Mouse (Mus musculus) layer of hippocampus, adult 11-12 months (tissue): Measurements from ENCODE around the gene Cnnm2.
A peak's percentile ranks its signal among the peaks of the same experiment; 100 is the strongest.

Experiments used
- DNase-seq: peaks from one replicate; pipeline ENCODE4 v3.0.0; 2022; ENCODE audit warnings: low spot score

Cnnm2 gene

DNA sequence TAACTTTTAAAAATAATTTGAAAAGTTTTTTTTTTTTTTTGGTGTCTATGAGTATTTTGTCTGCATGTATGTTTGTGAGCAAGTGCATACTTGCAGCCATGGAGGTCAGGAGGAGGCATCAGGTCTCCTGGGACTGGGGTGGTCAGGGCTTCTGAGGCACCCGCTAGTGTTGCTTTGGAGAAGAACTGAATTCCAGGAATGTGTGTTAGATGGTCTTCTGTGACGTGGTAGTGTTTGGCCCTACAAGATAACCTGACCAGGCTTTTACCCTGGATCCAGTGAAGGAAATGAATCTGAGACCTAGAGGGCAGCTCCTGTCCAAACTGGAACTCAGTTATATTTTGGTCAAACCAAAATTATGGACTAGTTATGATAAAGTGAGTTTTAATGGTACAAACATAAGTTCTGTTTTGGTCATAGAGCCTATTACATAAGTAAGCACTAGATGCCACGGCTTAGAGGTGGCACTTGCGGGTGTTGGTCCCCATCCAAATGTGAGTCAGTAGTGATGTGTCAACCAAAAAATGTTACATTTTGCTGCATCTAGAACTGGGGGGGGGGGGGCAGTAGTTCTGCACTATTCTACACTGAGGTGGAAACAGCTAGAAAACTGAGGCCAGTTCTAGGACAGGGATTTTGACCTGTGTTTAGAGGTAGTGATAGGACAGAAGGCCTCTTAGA is 38.6 kb downstream of the Cnnm2 start:
- DNase-seq, result no peak

DNA sequence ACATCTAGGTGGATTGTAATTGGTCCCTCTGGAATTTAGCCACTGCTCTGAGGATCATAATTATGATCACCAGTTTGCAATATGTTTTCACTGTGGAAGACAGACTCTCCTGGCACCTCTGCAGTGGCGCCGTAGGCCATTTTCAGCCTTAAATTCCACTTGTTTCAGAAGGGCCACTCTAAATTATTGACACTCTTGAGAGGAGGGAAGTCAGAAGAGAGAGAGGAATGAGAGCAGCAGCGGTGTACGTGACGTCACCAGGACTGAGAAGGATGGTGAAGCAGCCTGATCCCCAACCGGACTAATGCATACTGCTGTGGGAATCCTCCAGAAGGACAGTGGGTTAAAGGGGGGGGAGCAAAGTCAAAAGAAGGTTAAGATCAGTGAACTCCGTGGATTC is 40.1 kb downstream of the Cnnm2 start:
- DNase-seq, result no peak

DNA sequence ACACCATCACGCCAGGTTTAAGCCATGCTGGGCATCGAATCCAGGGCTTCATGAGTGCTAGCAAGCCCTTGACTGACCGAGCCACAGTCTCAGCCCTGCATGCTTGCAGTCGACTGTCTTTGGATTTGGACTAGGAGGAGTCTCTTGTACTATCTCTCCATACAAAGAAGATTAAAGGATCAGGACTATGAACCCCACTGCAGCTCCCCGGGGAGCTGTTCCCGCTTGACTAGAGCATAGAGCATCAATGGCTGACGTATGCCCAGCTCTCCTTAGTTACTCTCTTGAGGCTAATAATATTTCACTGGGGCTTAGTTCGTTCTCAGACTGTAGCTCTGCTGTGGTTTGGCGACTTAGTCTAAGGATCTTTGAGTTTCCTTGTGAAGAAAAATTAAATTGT is 40.9 kb downstream of the Cnnm2 start:
- no peak for DNase-seq

DNA sequence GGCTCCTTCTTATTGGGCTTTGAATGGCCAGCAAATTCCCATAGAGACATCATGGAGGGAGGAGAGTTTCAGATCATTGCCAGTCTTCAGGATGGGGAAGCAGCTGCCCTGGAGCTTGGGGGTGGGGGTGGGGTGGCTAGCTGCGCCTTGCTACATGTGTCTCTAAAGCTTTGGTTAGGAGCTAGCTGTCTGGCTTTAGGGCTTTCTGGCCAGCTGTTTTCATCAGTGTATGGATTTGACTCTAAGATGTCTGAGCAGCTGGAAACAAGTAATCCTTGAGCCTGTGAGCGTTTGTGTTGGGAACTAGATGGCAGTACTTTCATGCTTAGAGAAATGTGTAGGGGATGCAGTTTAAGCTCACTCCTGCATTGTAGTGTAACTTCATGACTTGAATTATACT is 42.3 kb downstream of the Cnnm2 start:
- no peak for DNase-seq

DNA sequence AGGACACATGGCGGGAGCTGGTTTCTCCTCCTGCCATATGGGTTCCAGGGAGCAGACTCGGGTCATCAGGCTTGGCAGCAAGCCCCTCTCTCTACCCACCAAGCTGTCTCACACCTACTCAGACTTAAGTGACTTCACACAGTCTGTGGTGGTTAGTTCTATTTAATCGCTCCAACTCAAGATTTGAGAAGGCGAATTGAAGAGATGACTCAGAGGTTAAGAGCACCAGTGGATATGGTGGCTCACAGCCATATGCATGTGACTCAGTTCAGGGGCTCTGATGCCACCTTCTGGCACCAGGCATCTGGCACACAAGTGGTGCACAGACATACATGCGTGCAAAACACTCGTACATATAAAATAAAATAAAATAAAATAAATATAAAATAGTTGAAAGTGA is 43.4 kb downstream of the Cnnm2 start:
- no peak for DNase-seq

DNA sequence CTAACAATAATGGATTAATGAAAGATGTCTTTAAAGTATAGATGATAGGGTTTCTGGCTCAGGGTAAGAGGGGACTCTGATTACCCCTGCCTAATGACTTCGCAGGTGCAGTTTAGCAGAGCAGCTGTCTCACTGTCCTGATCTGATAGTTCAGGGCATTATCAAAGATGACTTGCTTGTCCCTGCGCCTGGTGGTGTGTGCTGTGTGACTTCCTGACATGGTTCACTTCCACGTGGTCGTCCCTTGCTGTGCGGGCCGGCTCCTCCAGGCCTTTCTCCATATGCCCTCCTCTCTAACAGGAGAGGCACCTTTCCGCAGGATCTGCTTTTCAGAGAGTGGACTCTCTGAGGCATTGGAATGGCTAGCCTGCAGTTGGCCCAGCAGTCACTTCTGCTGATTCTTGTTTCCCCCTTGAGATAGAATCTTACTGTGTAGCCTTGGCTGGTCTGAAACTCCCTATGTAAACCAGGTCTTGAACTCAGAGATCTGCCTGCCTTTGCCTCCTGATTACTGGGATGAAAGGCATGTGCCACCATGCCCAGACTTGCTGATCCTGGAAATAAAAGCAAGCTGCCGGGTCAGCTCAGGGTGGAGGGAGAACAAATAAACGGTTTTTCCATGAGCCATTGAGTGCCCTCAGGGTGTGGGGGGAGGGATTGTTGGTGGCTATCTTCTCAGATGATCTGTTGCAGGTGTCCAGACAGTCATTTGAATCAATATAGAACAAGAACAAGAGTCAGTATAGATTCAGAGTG is 44.7 kb downstream of the Cnnm2 start:
- no peak for DNase-seq

DNA sequence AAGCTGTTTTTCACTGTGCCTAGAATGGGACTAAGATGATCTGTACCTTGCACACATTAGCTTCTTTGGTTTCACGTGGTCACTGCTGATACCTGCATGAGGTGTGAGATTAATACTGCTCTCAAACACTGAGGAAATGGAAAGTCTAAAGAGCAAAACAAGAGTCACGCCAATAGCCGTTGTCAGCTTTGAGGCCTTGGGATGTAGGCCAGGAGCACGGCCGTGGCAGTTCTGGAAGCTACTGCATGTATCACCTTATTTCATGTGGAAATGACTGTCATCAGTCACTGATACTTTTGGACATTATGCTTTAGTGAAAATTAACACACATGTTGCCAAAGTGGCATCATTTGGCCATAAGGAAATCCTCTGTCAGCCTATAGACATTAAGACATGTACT is 46.9 kb downstream of the Cnnm2 start:
- no peak for DNase-seq

DNA sequence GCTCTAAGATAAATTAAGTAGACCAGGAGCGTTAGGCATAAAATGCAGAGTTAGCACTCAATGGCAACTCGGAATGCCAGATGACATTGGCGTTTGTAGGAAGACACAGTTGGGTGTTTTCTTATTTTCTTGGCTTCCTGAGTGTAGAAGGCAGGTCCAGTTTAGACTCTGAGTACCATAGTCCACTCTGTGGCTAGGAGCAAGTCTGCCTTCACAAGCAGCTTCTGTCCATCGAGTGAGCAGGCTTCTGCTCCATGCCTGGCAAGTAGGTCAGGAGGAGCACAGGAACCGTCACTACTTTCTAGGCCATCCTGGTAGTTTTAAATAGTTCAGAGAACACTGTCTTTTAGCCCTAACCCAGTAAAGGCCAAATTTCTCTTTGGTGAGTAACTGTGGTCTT is 47.6 kb downstream of the Cnnm2 start:
- DNase-seq, result no peak

DNA sequence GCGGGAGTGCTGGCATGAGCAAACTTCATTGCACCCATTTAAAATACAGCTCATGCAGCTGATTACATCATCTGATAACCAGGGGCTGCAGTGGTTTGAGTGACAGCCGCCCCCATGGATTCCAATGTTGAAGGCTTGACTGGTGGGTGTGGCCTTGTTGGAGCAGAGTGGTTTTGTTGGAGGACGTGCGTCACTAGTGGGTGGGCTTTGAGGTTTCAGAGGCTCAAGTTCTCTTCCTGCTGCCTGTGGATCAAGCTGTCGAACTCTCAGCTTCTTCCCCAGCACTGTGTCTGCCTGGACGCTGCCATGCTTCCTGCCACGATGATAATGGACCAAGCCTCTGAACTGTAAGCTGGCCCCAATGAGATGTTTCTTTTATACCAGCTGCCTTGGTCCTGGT is 57.9 kb downstream of the Cnnm2 start:
- DNase-seq, result no peak

DNA sequence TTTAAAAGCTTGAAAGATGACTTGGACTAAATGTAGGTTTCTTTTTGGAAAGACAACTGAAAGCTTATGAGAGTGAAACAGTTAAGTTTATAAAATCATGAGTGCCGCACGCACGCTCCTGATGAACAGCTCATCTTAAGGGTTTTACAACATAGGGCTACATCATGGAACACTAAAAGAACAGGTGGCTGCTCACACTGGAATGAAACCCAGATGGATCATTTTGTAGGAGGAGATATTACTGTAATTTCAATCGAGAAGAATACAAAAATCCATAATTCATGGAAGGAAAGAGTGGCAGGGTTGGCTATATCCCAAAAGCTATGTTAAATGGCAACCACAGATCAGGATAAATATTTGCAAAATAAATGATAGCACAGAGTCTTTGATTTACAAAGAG is 61.1 kb downstream of the Cnnm2 start:
- DNase-seq, result no peak

DNA sequence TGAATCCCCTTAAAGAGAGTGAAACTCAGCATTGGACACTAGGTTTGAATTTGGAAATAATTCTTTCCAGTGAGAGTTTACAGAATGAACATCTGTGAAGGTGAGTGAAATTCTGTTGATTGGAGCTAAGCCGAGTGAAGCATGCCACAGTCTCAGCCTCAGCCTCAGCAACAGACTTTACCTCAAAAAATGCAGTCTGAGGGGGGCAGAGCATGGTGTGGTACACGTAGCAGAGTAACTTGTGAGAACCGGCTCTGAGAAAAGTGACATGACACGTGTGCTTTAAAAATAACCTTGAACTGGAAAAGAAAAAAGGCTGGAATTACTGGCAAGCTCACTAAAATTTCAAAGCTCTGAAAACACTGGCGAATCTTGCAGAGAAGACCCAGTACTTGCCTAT is 62.4 kb downstream of the Cnnm2 start:
- DNase-seq, result no peak

DNA sequence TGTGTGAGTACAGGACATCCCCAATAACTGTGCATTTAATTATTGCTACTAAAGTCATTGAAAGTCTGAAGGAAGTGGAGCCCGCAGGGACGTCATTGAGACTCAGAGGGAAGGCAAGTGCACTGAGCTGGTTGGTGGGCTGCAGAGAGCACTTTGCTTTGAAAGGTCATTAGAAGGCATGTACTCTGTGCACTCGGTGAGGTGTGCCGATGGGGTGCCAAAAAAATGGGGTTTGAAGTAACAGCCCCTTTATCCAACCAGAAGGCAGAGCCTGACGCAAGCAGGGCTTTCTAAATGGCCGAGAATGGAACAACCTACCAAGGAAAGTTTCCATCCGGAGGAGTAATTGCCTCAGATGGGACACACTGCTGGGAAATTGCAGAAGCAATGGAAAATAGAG is 63.5 kb downstream of the Cnnm2 start:
- DNase-seq, result no peak

DNA sequence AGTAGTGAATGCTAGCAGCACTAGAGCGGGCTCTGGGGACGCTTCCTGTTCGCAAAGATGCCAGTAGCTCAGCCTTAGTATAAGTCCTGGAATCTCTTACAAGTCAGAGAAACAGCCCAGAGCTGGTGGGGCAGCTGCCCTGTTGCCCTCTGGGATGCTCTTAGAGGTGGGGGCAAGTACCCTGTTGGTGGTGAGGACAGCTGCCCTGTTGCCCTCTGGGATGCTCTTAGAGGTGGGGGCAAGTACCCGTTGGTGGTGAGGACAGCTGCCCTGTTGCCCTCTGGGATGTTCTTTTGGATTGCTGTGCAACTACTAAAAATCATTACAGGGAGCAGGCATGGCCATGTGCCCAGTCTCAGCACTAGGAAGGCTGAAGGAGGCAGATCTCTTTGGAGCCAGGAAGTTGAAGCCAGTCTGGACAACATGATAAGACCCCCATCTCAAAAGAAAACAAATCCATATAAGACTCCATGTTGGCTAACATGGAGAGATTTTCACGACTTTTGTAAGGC is 66.3 kb downstream of the Cnnm2 start:
- no peak for DNase-seq

DNA sequence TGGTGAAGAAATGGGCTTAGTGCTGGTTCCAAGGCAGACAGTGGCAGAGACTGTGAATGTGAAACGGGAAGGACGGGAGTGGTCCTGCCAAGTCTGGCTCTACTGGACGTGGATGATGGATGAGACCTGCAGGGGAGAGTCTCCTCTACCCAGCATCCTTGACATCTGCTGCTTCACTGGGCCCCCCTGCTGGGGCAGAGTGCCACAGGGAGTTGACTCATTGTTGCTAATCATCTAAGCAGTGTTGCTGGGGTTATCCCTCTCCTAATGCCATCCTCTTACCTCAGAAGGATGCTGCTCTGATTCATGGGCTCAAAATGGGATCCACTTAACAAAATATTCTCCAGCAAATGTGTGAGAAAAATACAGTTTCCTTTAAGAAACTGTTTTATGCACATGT is 67.6 kb downstream of the Cnnm2 start:
- no peak for DNase-seq

DNA sequence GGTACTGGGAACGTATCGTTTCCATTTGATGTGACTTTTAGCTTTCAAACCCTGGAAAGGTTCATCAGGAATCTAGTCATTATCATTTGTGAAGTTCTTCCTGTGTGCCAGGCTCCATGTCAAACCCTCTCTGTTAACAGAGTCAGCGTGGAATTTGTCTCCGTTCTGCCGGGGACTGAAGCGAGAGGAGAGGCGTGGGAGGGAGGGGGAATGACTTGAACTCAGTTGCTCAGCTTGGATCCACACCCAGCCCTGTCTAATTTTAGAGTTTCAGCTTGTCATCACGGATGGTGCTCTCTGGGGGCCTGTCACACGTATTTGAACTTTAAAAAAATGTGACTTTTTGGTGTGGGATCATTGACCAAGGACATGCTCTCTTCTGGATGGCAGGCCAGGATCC is 70.0 kb downstream of the Cnnm2 start:
- peak; percentile 24 for DNase-seq

DNA sequence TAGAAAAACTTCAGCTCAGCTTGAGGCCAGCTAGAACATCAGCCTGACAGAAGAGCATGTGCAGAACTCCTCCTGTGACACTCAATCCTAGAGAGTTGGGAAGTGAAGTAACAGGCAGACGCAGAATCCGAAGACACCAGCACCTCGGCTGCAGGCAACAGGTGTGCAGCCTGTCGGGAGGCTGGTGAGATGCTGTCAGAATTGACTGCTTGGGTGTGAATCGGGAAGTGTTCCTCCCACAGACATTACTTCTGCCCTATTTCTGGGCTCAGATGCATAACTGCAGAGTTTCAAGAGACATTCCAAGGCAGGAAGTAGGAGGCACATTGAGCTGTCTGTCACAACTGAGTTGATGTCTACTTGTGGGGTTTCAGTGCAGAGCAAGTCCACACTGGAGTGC is 72.9 kb downstream of the Cnnm2 start:
- no peak for DNase-seq

DNA sequence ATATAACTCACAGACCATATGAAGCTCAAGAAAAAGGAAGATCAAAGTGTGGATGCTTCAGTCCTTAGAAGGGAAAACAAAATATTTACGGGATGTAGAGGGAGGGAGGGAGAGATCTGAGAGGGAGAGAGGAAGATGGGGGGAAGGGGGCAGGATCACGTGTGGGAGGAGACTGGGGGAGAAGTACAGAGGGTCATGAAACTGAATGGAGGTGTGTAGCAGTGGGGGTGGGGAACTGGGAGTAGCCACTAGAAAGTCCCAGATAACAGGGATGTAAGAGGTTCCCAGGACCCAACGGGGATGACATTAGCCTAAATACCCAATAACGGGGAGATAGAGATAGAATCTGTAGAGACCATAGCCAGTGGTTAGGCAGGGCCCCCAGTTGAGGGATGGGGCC is 73.9 kb downstream of the Cnnm2 start:
- DNase-seq, result no peak

DNA sequence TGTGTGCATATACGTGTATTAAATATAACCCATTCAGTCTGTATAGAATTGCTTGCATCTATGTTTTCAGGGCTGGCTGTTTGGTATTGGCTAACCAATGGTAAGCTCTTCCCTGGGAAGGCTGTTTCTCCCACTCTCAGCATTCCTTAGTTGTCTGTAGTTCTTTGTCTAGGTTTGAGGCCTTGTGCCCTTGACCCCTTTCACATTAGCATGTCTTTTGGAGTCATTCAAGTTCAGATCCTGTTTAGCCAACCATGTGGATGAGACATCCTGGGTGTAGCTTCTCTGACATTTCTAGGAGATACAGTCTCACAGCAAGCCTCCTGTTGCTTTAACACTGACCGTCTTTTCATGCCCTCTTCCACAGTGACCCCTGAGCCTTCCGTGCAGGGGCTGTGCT is 74.7 kb downstream of the Cnnm2 start:
- DNase-seq, result no peak

DNA sequence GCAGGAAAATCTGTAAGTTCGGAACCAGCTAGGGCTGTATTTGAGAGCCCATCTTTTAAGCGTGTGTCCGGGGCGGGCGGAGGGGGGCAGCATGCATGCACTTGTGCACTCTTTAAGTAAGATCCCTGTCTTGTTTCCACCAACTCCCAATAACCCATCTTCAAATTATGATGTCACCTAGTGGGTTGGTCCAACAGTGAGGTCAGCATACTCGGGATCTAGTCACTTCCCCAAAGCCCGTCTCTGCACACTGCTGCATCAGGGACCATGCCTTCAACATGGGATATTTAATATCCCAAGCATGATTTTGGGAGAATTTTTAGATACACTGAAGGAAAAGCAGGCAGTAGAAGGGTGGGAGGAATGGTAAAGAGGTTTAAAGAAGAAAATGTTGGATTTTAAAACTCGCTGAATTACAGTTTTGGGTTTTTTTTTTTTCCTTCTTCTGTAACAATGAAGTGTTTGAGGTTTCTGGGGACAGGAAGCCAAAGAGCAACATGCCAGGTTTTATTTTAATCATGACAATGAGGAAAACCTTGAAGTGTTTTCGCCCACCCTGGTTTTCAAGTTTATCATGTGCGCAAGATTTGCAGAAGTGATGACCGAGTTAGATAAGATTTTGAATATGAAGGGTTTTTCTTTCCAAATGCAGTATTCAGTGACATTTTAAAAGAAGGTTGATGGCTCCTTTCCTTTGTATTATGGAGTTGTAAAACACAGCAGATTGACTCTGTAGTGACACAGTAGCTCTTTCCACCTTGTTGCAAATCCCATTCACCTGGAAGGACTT is 76.1 kb downstream of the Cnnm2 start:
- DNase-seq, result no peak

DNA sequence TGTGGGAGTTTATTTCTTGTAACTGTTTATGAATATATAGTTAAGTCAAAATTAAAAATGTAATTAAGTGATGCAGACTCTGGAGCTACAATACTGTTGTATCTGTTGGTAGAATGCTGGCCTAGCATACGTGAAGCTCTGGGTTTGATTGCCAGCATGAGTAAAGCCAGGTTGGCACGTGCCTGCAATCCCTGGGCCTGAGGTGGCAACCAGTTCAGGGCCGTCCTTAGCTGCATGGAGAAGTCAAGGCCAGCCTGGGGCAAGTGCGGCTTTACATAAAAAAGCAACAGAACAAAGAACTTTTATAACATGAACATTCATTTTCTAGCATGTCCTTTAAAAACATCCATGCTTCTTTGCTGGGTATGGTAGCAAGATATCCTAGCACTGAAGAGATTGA is 79.6 kb downstream of the Cnnm2 start:
- no peak for DNase-seq

DNA sequence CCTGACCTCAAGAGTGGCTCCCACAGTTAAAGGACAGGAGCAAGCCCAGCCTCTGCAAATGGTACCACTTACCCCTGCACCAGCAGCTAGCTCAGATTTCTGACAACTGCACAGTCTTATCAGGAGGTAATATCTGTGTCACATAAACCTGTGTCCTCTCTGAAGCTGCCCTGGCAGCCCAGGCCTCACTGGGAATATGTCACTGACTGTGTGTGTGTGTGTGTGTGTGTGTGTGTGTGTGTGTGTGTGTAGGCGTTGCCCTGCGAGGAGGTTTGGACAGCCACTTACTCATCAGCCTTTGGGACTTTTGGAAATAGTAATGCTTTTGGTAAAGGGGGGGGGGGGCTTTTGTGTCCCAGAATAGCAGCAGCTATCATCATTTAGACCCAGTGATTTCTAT is 81.6 kb downstream of the Cnnm2 start:
- DNase-seq, result no peak

DNA sequence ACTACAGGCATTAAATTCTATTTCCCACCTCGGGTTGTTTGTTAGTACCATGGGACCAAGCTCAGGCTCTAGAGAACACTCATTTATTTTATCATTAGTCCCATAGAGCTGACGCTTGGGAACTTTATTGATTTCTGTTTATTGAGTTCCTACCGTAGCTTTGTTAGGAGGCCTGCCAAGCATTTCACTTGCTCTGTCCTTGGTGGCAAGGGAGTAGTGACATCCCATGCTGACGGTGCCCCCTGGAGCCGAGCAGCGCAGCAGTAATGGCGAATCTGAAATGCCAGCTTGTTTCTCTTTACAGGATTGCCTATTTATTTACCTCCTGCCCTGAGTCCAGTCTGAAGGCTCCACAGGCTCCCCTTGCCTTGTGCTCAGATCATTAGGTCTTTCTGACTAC is 84.7 kb downstream of the Cnnm2 start:
- no peak for DNase-seq

DNA sequence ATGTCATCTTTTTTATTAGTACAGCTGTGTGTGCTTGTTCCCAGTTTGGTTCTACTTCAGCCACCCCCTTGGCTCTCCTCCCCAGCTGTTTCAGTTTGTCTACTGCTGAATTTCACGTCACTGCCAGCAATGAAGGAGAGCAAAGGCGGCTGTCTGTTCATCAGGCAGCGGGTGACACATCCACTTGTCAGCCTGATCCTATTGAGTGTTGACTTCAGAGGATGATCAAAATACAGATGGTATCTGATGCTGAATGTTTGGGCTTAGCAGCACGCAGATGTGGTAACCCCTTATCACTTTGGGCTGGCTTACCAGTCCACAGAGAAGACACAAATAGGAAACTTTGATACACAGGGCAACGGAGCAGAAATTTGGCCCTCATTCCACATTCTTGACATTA is 85.1 kb downstream of the Cnnm2 start:
- DNase-seq, result no peak
